Mouse (Mus musculus): ENCODE results near the gene Srsf4. TPM values are rescaled to one million over a fixed set of nuclear protein-coding genes. Genes with fewer than 3 reads are reported as not detected.

The Srsf4 gene
- polyA plus RNA-seq, 1 experiment from 2014 or later: 86.6 TPM

Other genes with a start within 250 kb of the Srsf4 start
- gene Ptpru, start 35.3 kb upstream of the Srsf4 start, polyA plus RNA-seq (2015; fragmentation: Nextera tagmentation; extraction: Ambion mirVana): 25.0 and 25.2 TPM in 2 replicates
- 36.3 and 41.1 TPM in 2 replicates for gene Mecr, start 30.1 kb upstream of the Srsf4 start, polyA plus RNA-seq (2015; fragmentation: Nextera tagmentation; extraction: Ambion mirVana)
- gene Tmem200b, start 48.2 kb downstream of the Srsf4 start, polyA plus RNA-seq (2015; fragmentation: Nextera tagmentation; extraction: Ambion mirVana): 0.34 TPM in 1 of 2 replicates, not detected in the other
- gene Gm10300, start 201.1 kb downstream of the Srsf4 start, polyA plus RNA-seq (2015; fragmentation: Nextera tagmentation; extraction: Ambion mirVana): 0.09 TPM in 1 of 2 replicates, not detected in the other
- gene Epb41, start 201.7 kb downstream of the Srsf4 start, polyA plus RNA-seq (2015; fragmentation: Nextera tagmentation; extraction: Ambion mirVana): 43.1 and 60.9 TPM in 2 replicates

Data from hindbrain, embryonic 16.5 days (tissue).